Mouse (Mus musculus): ENCODE data around the gene Gps1. TPM values are rescaled to one million over a fixed set of nuclear protein-coding genes. Genes with fewer than 3 reads are reported as not detected.
A peak's percentile ranks its signal among the peaks of the same experiment; 100 is the strongest.

Gene Gps1
- polyA plus RNA-seq, 1 experiment from 2014 or later = 224 TPM

- peaks cover 29% of the 10 kb centered on the region for H3K4me1 ChIP-seq (ENCODE audit: control insufficient read depth, insufficient read depth, low read length)
- 82% methylated on average over 14 of the region's 14 CpGs for WGBS
- H3K36me3 ChIP-seq (ENCODE audit: control insufficient read depth, insufficient read depth, low read length) = peaks cover 63% of the 10 kb centered on the region
- no peak overlapping the region for H3K27ac ChIP-seq (ENCODE audit: low read length)
- H3K9ac ChIP-seq (replicated peaks; ENCODE audit: low read depth, low read length) = peak overlapping the region; percentile 92; the same call in 1 of the 2 replicates
- no peaks in the 10 kb centered on the region for H3K9me3 ChIP-seq (ENCODE audit: control insufficient read depth, low read depth, low read length)
- no peaks in the 10 kb centered on the region for H3K27me3 ChIP-seq (ENCODE audit: control insufficient read depth, insufficient read depth, low read length)
- no peak for ATAC-seq (ENCODE audit: insufficient number of reproducible peaks, insufficient read depth, low FRiP score, low read depth)
- peak overlapping the region; percentile 94 for H3K4me3 ChIP-seq (ENCODE audit: low read depth, low read length)
- peak overlapping the region; percentile 97; the same call in 1 of the 2 replicates for H3K4me2 ChIP-seq (replicated peaks; ENCODE audit: low read depth, low read length)
Measured at GRCm38 (mm10) chr11:120821076-120821922, 37.2 kb downstream of the Gps1 start.

- Histone ChIP-seq H3K9me3 (ENCODE audit: control insufficient read depth, low read depth, low read length) (no peaks in the 10 kb centered on the region), H3K4me1 (ENCODE audit: control insufficient read depth, insufficient read depth, low read length) (peaks cover 29% of the 10 kb centered on the region), H3K27me3 (ENCODE audit: control insufficient read depth, insufficient read depth, low read length) (no peaks in the 10 kb centered on the region), H3K36me3 (ENCODE audit: control insufficient read depth, insufficient read depth, low read length) (peaks cover 54% of the 10 kb centered on the region), H3K4me2 (replicated peaks; ENCODE audit: low read depth, low read length) (peak overlapping the region; percentile 97), H3K4me3 (ENCODE audit: low read depth, low read length) (peak overlapping the region; percentile 94), H3K9ac (replicated peaks; ENCODE audit: low read depth, low read length) (peak overlapping the region; percentile 92; the same call in 1 of the 2 replicates), H3K27ac (ENCODE audit: low read length) (no peak overlapping the region)
- no peak for ATAC-seq (ENCODE audit: insufficient number of reproducible peaks, insufficient read depth, low FRiP score, low read depth)
- WGBS = 46% methylated on average over 4 of the region's 4 CpGs
Measured at GRCm38 (mm10) chr11:120822321-120822720, 38.2 kb downstream of the Gps1 start.

GRCm38 (mm10) chr11:120822831-120823550, 38.9 kb downstream of the Gps1 start:
- under 1% methylated on average over 14 of the region's 14 CpGs for WGBS

GRCm38 (mm10) chr11:120823551-120823947, 39.5 kb downstream of the Gps1 start:
- peak; percentile 47 for ATAC-seq (ENCODE audit: insufficient number of reproducible peaks, insufficient read depth, low FRiP score, low read depth)
- Histone ChIP-seq H3K9me3 (ENCODE audit: control insufficient read depth, low read depth, low read length) (no peaks in the 10 kb centered on the region), H3K4me3 (ENCODE audit: low read depth, low read length) (peak overlapping the region; percentile 94), H3K4me2 (replicated peaks; ENCODE audit: low read depth, low read length) (peak overlapping the region; percentile 97), H3K27ac (ENCODE audit: low read length) (peak overlapping the region; percentile 98), H3K36me3 (ENCODE audit: control insufficient read depth, insufficient read depth, low read length) (peaks cover 42% of the 10 kb centered on the region), H3K9ac (replicated peaks; ENCODE audit: low read depth, low read length) (peak overlapping the region; percentile 92), H3K27me3 (ENCODE audit: control insufficient read depth, insufficient read depth, low read length) (no peaks in the 10 kb centered on the region), H3K4me1 (ENCODE audit: control insufficient read depth, insufficient read depth, low read length) (peaks cover 29% of the 10 kb centered on the region)
- 1% methylated on average over 38 of the region's 40 CpGs for WGBS

More at GRCm38 (mm10) chr11:120822831-120823550, 38.9 kb downstream of the Gps1 start:
- Histone ChIP-seq H3K27me3 (ENCODE audit: control insufficient read depth, insufficient read depth, low read length) (no peaks in the 10 kb centered on the region), H3K4me2 (replicated peaks; ENCODE audit: low read depth, low read length) (peak overlapping the region; percentile 97), H3K36me3 (ENCODE audit: control insufficient read depth, insufficient read depth, low read length) (peaks cover 47% of the 10 kb centered on the region), H3K4me1 (ENCODE audit: control insufficient read depth, insufficient read depth, low read length) (peaks cover 29% of the 10 kb centered on the region), H3K4me3 (ENCODE audit: low read depth, low read length) (peak overlapping the region; percentile 94), H3K9me3 (ENCODE audit: control insufficient read depth, low read depth, low read length) (no peaks in the 10 kb centered on the region), H3K27ac (ENCODE audit: low read length) (peak overlapping the region; percentile 98), H3K9ac (replicated peaks; ENCODE audit: low read depth, low read length) (peak overlapping the region; percentile 92)
- no peak for ATAC-seq (ENCODE audit: insufficient number of reproducible peaks, insufficient read depth, low FRiP score, low read depth)

- peak within 1 kb of the TSS; percentile 92 for H3K9ac ChIP-seq (replicated peaks; ENCODE audit: low read depth, low read length)
- H3K4me3 ChIP-seq (ENCODE audit: low read depth, low read length) = peak within 1 kb of the TSS; percentile 94
- no peaks in the 10 kb centered on the region for H3K9me3 ChIP-seq (ENCODE audit: control insufficient read depth, low read depth, low read length)
- H3K27me3 ChIP-seq (ENCODE audit: control insufficient read depth, insufficient read depth, low read length) = no peaks in the 10 kb centered on the region
- peaks cover 29% of the 10 kb centered on the region for H3K4me1 ChIP-seq (ENCODE audit: control insufficient read depth, insufficient read depth, low read length)
- peak within 1 kb of the TSS; percentile 97 for H3K4me2 ChIP-seq (replicated peaks; ENCODE audit: low read depth, low read length)
- H3K36me3 ChIP-seq (ENCODE audit: control insufficient read depth, insufficient read depth, low read length) = peaks cover 35% of the 10 kb centered on the region
- H3K27ac ChIP-seq (ENCODE audit: low read length) = peak within 1 kb of the TSS; percentile 98
- under 1% methylated on average over 105 of the region's 109 CpGs for WGBS
- peak; percentile 89 for ATAC-seq (ENCODE audit: insufficient number of reproducible peaks, insufficient read depth, low FRiP score, low read depth)
Measured at GRCm38 (mm10) chr11:120823956-120824786, 40.1 kb downstream of the Gps1 start, which contains the start of gene Fasn. Gene Fasn, minus strand, starts transcription at chr11:120824547.

- Histone ChIP-seq H3K4me2 (replicated peaks; ENCODE audit: low read depth, low read length) (peak overlapping the region; percentile 97), H3K9me3 (ENCODE audit: control insufficient read depth, low read depth, low read length) (no peaks in the 10 kb centered on the region), H3K27ac (ENCODE audit: low read length) (peak overlapping the region; percentile 98), H3K27me3 (ENCODE audit: control insufficient read depth, insufficient read depth, low read length) (no peaks in the 10 kb centered on the region), H3K36me3 (ENCODE audit: control insufficient read depth, insufficient read depth, low read length) (peaks cover 29% of the 10 kb centered on the region), H3K4me1 (ENCODE audit: control insufficient read depth, insufficient read depth, low read length) (peaks cover 29% of the 10 kb centered on the region), H3K9ac (replicated peaks; ENCODE audit: low read depth, low read length) (peak overlapping the region; percentile 92), H3K4me3 (ENCODE audit: low read depth, low read length) (peak overlapping the region; percentile 94)
- peak; percentile 3 for ATAC-seq (ENCODE audit: insufficient number of reproducible peaks, insufficient read depth, low FRiP score, low read depth)
- 0% methylated on average over 15 of the region's 21 CpGs for WGBS
Measured at GRCm38 (mm10) chr11:120824787-120825288, 40.8 kb downstream of the Gps1 start.

GRCm38 (mm10) chr11:120825289-120825863, 41.3 kb downstream of the Gps1 start:
- 38% methylated on average over 4 of the region's 4 CpGs for WGBS
- H3K9ac ChIP-seq (replicated peaks; ENCODE audit: low read depth, low read length) = peak overlapping the region; percentile 92

More at GRCm38 (mm10) chr11:120825289-120825863, 41.3 kb downstream of the Gps1 start:
- Histone ChIP-seq H3K27me3 (ENCODE audit: control insufficient read depth, insufficient read depth, low read length) (no peaks in the 10 kb centered on the region), H3K36me3 (ENCODE audit: control insufficient read depth, insufficient read depth, low read length) (peaks cover 26% of the 10 kb centered on the region), H3K4me3 (ENCODE audit: low read depth, low read length) (peak overlapping the region; percentile 94), H3K4me1 (ENCODE audit: control insufficient read depth, insufficient read depth, low read length) (peaks cover 29% of the 10 kb centered on the region), H3K9me3 (ENCODE audit: control insufficient read depth, low read depth, low read length) (no peaks in the 10 kb centered on the region), H3K27ac (ENCODE audit: low read length) (peak overlapping the region; percentile 98), H3K4me2 (replicated peaks; ENCODE audit: low read depth, low read length) (peak overlapping the region; percentile 97)
- no peak for ATAC-seq (ENCODE audit: insufficient number of reproducible peaks, insufficient read depth, low FRiP score, low read depth)

All from stomach, embryonic 14.5 days (tissue).